Mouse (Mus musculus): Measurements from ENCODE around the gene Srm. TPM values are rescaled to one million over a fixed set of nuclear protein-coding genes. Genes with fewer than 3 reads are reported as not detected.

Srm gene
- polyA plus RNA-seq, 1 experiment, result 3.4 TPM

- H3K36me3 ChIP-seq (ENCODE audit: control insufficient read depth), result no peaks in the 10 kb centered on the region
Measured at GRCm38 (mm10) chr4:148638302-148638701, 47.0 kb downstream of the Srm start.

GRCm38 (mm10) chr4:148639455-148639854, 48.2 kb downstream of the Srm start:
- H3K36me3 ChIP-seq (ENCODE audit: control insufficient read depth), result no peaks in the 10 kb centered on the region
- peaks cover 5% of the 10 kb centered on the region; the same call in 1 of the 2 replicates for H3K27me3 ChIP-seq (ENCODE audit: control insufficient read depth)
- TF ChIP-seq TAL1 (IDR thresholded peaks at IDR 0.05; ENCODE audit: low read length) (no peak), GATA1 (IDR thresholded peaks at IDR 0.05; ENCODE audit: low read length) (no peak)
- no peak overlapping the region for H3K4me3 ChIP-seq (replicated peaks)
- H3K9me3 ChIP-seq (ENCODE audit: control insufficient read depth, low read length), result no peaks in the 10 kb centered on the region
- peaks cover 10% of the 10 kb centered on the region for H3K4me1 ChIP-seq (ENCODE audit: control insufficient read depth)

More at GRCm38 (mm10) chr4:148638302-148638701, 47.0 kb downstream of the Srm start:
- no peak for TF ChIP-seq GATA1 (IDR thresholded peaks at IDR 0.05; ENCODE audit: low read length)
- TF ChIP-seq TAL1 (IDR thresholded peaks at IDR 0.05; ENCODE audit: low read length), result no peak
- Histone ChIP-seq H3K4me3 (replicated peaks) (no peak overlapping the region), H3K9me3 (ENCODE audit: control insufficient read depth, low read length) (no peaks in the 10 kb centered on the region), H3K4me1 (ENCODE audit: control insufficient read depth) (peaks cover 5% of the 10 kb centered on the region), H3K27me3 (ENCODE audit: control insufficient read depth) (no peaks in the 10 kb centered on the region)

GRCm38 (mm10) chr4:148641121-148641520, 49.8 kb downstream of the Srm start:
- Histone ChIP-seq H3K9me3 (ENCODE audit: control insufficient read depth, low read length) (no peaks in the 10 kb centered on the region), H3K4me3 (replicated peaks) (no peak overlapping the region), H3K36me3 (ENCODE audit: control insufficient read depth) (no peaks in the 10 kb centered on the region), H3K4me1 (ENCODE audit: control insufficient read depth) (peaks cover 10% of the 10 kb centered on the region), H3K27me3 (ENCODE audit: control insufficient read depth) (peaks cover 5% of the 10 kb centered on the region; the same call in 1 of the 2 replicates)
- TF ChIP-seq GATA1 (IDR thresholded peaks at IDR 0.05; ENCODE audit: low read length) (no peak), TAL1 (IDR thresholded peaks at IDR 0.05; ENCODE audit: low read length) (no peak)

- H3K36me3 ChIP-seq (ENCODE audit: control insufficient read depth), result no peaks in the 10 kb centered on the region
- H3K4me1 ChIP-seq (ENCODE audit: control insufficient read depth), result peaks cover 7% of the 10 kb centered on the region
- H3K9me3 ChIP-seq (ENCODE audit: control insufficient read depth, low read length), result no peaks in the 10 kb centered on the region
- peak within 1 kb of the TSS; percentile 36 for H3K4me3 ChIP-seq (replicated peaks)
- peaks cover 5% of the 10 kb centered on the region; the same call in 1 of the 2 replicates for H3K27me3 ChIP-seq (ENCODE audit: control insufficient read depth)
- TF ChIP-seq GATA1 (IDR thresholded peaks at IDR 0.05; ENCODE audit: low read length) (no peak), TAL1 (IDR thresholded peaks at IDR 0.05; ENCODE audit: low read length) (no peak)
Measured at GRCm38 (mm10) chr4:148643291-148644156, 52.2 kb downstream of the Srm start, which contains the start of gene Gm572. Gene Gm572 (plus strand): TSS chr4:148643317.

GRCm38 (mm10) chr4:148644157-148644511, 52.8 kb downstream of the Srm start:
- no peaks in the 10 kb centered on the region for H3K36me3 ChIP-seq (ENCODE audit: control insufficient read depth)
- TF ChIP-seq GATA1 (IDR thresholded peaks at IDR 0.05; ENCODE audit: low read length) (no peak), TAL1 (IDR thresholded peaks at IDR 0.05; ENCODE audit: low read length) (no peak)
- H3K4me1 ChIP-seq (ENCODE audit: control insufficient read depth), result peaks cover 7% of the 10 kb centered on the region
- H3K27me3 ChIP-seq (ENCODE audit: control insufficient read depth), result peaks cover 5% of the 10 kb centered on the region; the same call in 1 of the 2 replicates
- no peaks in the 10 kb centered on the region for H3K9me3 ChIP-seq (ENCODE audit: control insufficient read depth, low read length)
- H3K4me3 ChIP-seq (replicated peaks), result peak overlapping the region; percentile 36

Other genes with a start within 250 kb of the Srm start
- 0.29 and 1.2 TPM in 2 replicates for gene Ubiad1, start 146.7 kb upstream of the Srm start, polyA plus RNA-seq (2012)
- gene Mtor, start 142.9 kb upstream of the Srm start, polyA plus RNA-seq (2012), result 0.99 and 1.2 TPM in 2 replicates
- 0.06 TPM in 1 of 2 replicates, not detected in the other for gene Angptl7, start 91.0 kb upstream of the Srm start, polyA plus RNA-seq (2012)
- 2.9 and 3.1 TPM in 2 replicates for gene Exosc10, start 33.1 kb upstream of the Srm start, polyA plus RNA-seq (2012)
- 0.06 and 0.12 TPM in 2 replicates for gene Masp2, start 11.1 kb downstream of the Srm start, polyA plus RNA-seq (2012)
- gene Tardbp, start 35.5 kb downstream of the Srm start, polyA plus RNA-seq (2012), result 2.2 and 3.0 TPM in 2 replicates
- not detected in 2 replicates for gene Gm572, start 51.8 kb downstream of the Srm start, polyA plus RNA-seq (2012)
- gene Casz1, start 212.9 kb downstream of the Srm start, polyA plus RNA-seq (2012), result 0.03 TPM in 1 of 2 replicates, not detected in the other

Measured in erythroblast, embryonic 14.5 days (primary cell).